Mouse (Mus musculus) MEL (cell line): ENCODE results near the gene Wfdc5. TPM values are rescaled to one million over a fixed set of nuclear protein-coding genes. Genes with fewer than 3 reads are reported as not detected.

ENCODE experiments used
- DNase-seq: peaks from one replicate; pipeline ENCODE4 v3.0.0; 2011; ENCODE audit warnings: low read depth, low spot score
- H3K27ac ChIP-seq: 2 replicates; pipeline ENCODE4 v1.5.1; 2012; ENCODE audit warnings: low read depth, mild to moderate bottlenecking, control low read depth, low read length, moderate library complexity; ENCODE audit not compliant: control insufficient read depth
- H3K27me3 ChIP-seq, 2 experiments: fragments of 150-350 bp in 1 of 2; sonication (generic) in 1 of 2; 2 replicates each; pipeline ENCODE4 v1.6.1; 2012; ENCODE audit warnings: low read length in 2 of 2, mild to moderate bottlenecking in 2 of 2, improper control_type of control experiment in 1 of 2, moderate library complexity in 1 of 2; ENCODE audit not compliant: insufficient read depth in 2 of 2, control insufficient read depth in 1 of 2
- H3K36me3 ChIP-seq, 2 experiments: 2 replicates each; pipeline ENCODE4 v1.6.1; 2012 to 2014; ENCODE audit warnings: low read length in 2 of 2, improper control_type of control experiment in 1 of 2, inconsistent platforms in 1 of 2, mild to moderate bottlenecking in 1 of 2; ENCODE audit not compliant: insufficient read depth in 2 of 2, control insufficient read depth in 1 of 2
- H3K4me1 ChIP-seq, 2 experiments: fragments of 150-350 bp in 1 of 2; sonication (generic) in 1 of 2; 2 replicates each; pipeline ENCODE4 v1.6.1; 2012; ENCODE audit warnings: low read length in 2 of 2, improper control_type of control experiment in 1 of 2, mild to moderate bottlenecking in 1 of 2; ENCODE audit not compliant: insufficient read depth in 2 of 2, control insufficient read depth in 1 of 2
- H3K4me3 ChIP-seq, 2 experiments: fragments of 150-350 bp in 1 of 2; sonication (generic) in 1 of 2; 2 replicates each; pipeline ENCODE4 v1.5.1; 2012; ENCODE audit warnings: low read depth in 2 of 2, low read length in 2 of 2, mild to moderate bottlenecking in 2 of 2, moderate library complexity in 2 of 2, control low read depth in 1 of 2, improper control_type of control experiment in 1 of 2; ENCODE audit not compliant: control insufficient read depth in 1 of 2, insufficient read depth in 1 of 2
- H3K79me2 ChIP-seq: 2 replicates; pipeline ENCODE4 v1.6.1; 2012; ENCODE audit warnings: mild to moderate bottlenecking, low read length, moderate library complexity; ENCODE audit not compliant: control insufficient read depth, poor library complexity, insufficient read depth
- H3K9ac ChIP-seq: 2 replicates; pipeline ENCODE4 v1.6.1; 2012; ENCODE audit warnings: low read depth, mild to moderate bottlenecking, control low read depth, low read length, moderate library complexity; ENCODE audit not compliant: control insufficient read depth, poor library complexity, severe bottlenecking
- H3K9me3 ChIP-seq: fragments of 150-350 bp; sonication (generic); replicated peaks from 2 replicates; pipeline ENCODE4 v1.6.1; 2012; ENCODE audit warnings: mild to moderate bottlenecking, low read length, improper control_type of control experiment, moderate library complexity; ENCODE audit not compliant: insufficient read depth
- BHLHE40 ChIP-seq: IDR thresholded peaks from 2 replicates; pipeline ENCODE4 v1.6.1; 2012; ENCODE audit warnings: low read depth, mild to moderate bottlenecking, inconsistent platforms, low read length, improper control_type of control experiment, borderline replicate concordance
- CHD2 ChIP-seq: IDR thresholded peaks from 2 replicates; pipeline ENCODE4 v1.6.1; 2011; ENCODE audit warnings: low read length, improper control_type of control experiment
- CTCF ChIP-seq, 3 experiments: IDR thresholded peaks in 2 of 3; conservative IDR thresholded peaks in 1 of 3; 2 replicates each; pipeline ENCODE4 v1.5.1; 2011 to 2012; ENCODE audit warnings: low read length in 3 of 3, low read depth in 2 of 3, mild to moderate bottlenecking in 2 of 3, improper control_type of control experiment in 1 of 3, inconsistent platforms in 1 of 3, mixed read lengths in 1 of 3, moderate library complexity in 1 of 3; ENCODE audit not compliant: control insufficient read depth in 1 of 3, insufficient read depth in 1 of 3, poor library complexity in 1 of 3, severe bottlenecking in 1 of 3
- E2F4 ChIP-seq: IDR thresholded peaks from 2 replicates; pipeline ENCODE4 v1.6.1; 2011; ENCODE audit warnings: low read depth, low read length, improper control_type of control experiment, borderline replicate concordance
- ELF1 ChIP-seq: IDR thresholded peaks from 2 replicates; pipeline ENCODE4 v1.6.1; 2014; ENCODE audit warnings: low read depth, mild to moderate bottlenecking, inconsistent platforms, low read length, improper control_type of control experiment, moderate library complexity
- ETS1 ChIP-seq: IDR thresholded peaks from 2 replicates; pipeline ENCODE4 v1.6.1; 2012; ENCODE audit warnings: low read depth, mild to moderate bottlenecking, inconsistent platforms, low read length, improper control_type of control experiment, moderate library complexity
- GATA1 ChIP-seq: IDR thresholded peaks from 2 replicates; pipeline ENCODE4 v1.6.1; 2011; ENCODE audit warnings: low read depth, low read length, improper control_type of control experiment
- HCFC1 ChIP-seq: IDR thresholded peaks from 2 replicates; pipeline ENCODE4 v1.6.1; 2012; ENCODE audit warnings: low read depth, mild to moderate bottlenecking, inconsistent platforms, low read length, improper control_type of control experiment, moderate library complexity
- JUND ChIP-seq: IDR thresholded peaks from 2 replicates; pipeline ENCODE4 v1.6.1; 2011; ENCODE audit warnings: low read depth, mild to moderate bottlenecking, improper control_type of control experiment, low read length
- KAT2A ChIP-seq: conservative IDR thresholded peaks from 2 replicates; pipeline ENCODE4 v1.6.1; 2012; ENCODE audit warnings: low read depth, low read length, improper control_type of control experiment, inconsistent platforms
- MAX ChIP-seq: IDR thresholded peaks from 2 replicates; pipeline ENCODE4 v1.6.1; 2011; ENCODE audit warnings: low read length, improper control_type of control experiment
- MEF2A ChIP-seq: IDR thresholded peaks from 2 replicates; pipeline ENCODE4 v1.6.1; 2014; ENCODE audit warnings: low read depth, mild to moderate bottlenecking, inconsistent platforms, low read length, improper control_type of control experiment; ENCODE audit not compliant: poor library complexity, insufficient replicate concordance, severe bottlenecking; ENCODE audit errors: extremely low read depth
- MYC ChIP-seq: IDR thresholded peaks from 2 replicates; pipeline ENCODE4 v1.6.1; 2011; ENCODE audit warnings: low read depth, mild to moderate bottlenecking, low read length, improper control_type of control experiment, moderate library complexity
- NRF1 ChIP-seq: IDR thresholded peaks from 2 replicates; pipeline ENCODE4 v1.6.1; 2014; ENCODE audit warnings: low read depth, mild to moderate bottlenecking, inconsistent platforms, low read length, improper control_type of control experiment, moderate library complexity; ENCODE audit not compliant: poor library complexity, insufficient read depth, severe bottlenecking
- POLR2A ChIP-seq, 2 experiments: IDR thresholded peaks; 2 replicates each; pipeline ENCODE4 v1.6.1; 2011 to 2012; ENCODE audit warnings: low read length in 2 of 2, mild to moderate bottlenecking in 2 of 2, control low read depth in 1 of 2, improper control_type of control experiment in 1 of 2, low read depth in 1 of 2, moderate library complexity in 1 of 2; ENCODE audit not compliant: control insufficient read depth in 1 of 2, insufficient read depth in 1 of 2, poor library complexity in 1 of 2
- SIN3A ChIP-seq: IDR thresholded peaks from 2 replicates; pipeline ENCODE4 v1.6.1; 2012; ENCODE audit warnings: low read length, improper control_type of control experiment, inconsistent platforms
- TAL1 ChIP-seq: IDR thresholded peaks from 2 replicates; pipeline ENCODE4 v1.6.1; 2012; ENCODE audit warnings: mild to moderate bottlenecking, inconsistent platforms, low read length, moderate library complexity, mixed read lengths
- UBTF ChIP-seq: IDR thresholded peaks from 2 replicates; pipeline ENCODE4 v1.6.1; 2012; ENCODE audit warnings: low read depth, mild to moderate bottlenecking, inconsistent platforms, low read length, improper control_type of control experiment, moderate library complexity, borderline replicate concordance; ENCODE audit not compliant: insufficient read depth
- USF2 ChIP-seq, 2 experiments: IDR thresholded peaks; 2 replicates each; pipeline ENCODE4 v1.6.1; 2011 to 2012; ENCODE audit warnings: improper control_type of control experiment in 2 of 2, low read length in 2 of 2, borderline replicate concordance in 1 of 2, inconsistent platforms in 1 of 2, low read depth in 1 of 2, mild to moderate bottlenecking in 1 of 2; ENCODE audit not compliant: insufficient read depth in 1 of 2
- ZC3H11A ChIP-seq: IDR thresholded peaks from 2 replicates; pipeline ENCODE4 v1.6.1; 2012; ENCODE audit warnings: low read depth, mild to moderate bottlenecking, inconsistent platforms, low read length, improper control_type of control experiment
- polyA plus RNA-seq, 2 experiments: library from polyadenylated mRNA; stranded (reverse) in 1 of 2; unstranded in 1 of 2; fragments of >175 nt in 1 of 2; fragments of >200 nt in 1 of 2; gene quantifications; 2 replicates each; pipeline versions ENCODE4 v1.2.1 to v1.2.4; 2012; ENCODE audit warnings: low replicate concordance in 2 of 2, low read depth in 1 of 2; ENCODE audit not compliant: insufficient read length in 2 of 2, insufficient read depth in 1 of 2, missing spikeins in 1 of 2
- total RNA-seq: library from RNA; depleted of rRNA; stranded (reverse); fragments of 300-350 nt; gene quantifications from 2 replicates; pipeline ENCODE4 v1.2.3, GENCODE M21; 2012

Gene Wfdc5
- total and polyA plus RNA-seq, 3 experiments, result not detected

DNA sequence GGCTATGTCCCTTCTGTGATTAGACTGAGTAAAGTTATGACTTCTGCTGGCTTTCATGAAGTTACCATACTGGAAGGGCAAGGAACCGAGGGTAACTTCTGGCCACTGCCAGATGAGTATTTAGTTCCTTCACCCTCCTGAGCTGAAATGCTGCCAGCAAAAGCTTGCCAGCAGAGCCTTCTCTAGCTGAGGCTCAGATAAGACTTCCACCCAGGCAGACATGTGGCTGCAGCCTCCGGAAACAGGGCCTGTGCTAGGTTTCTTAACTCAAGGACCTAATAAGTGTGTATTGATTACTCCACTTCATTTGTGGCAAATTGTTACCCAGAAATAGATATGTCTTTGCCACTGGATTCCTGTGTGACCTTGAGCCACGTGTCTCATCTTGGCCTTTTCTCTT is 9.1 kb downstream of the Wfdc5 start (continued):
- TF ChIP-seq MEF2A (no peak), POLR2A (IDR thresholded peaks at IDR 0.05; ENCODE audit: control insufficient read depth in 1 of 2, insufficient read depth in 1 of 2, low read depth in 1 of 2, low read length in 2 of 2, poor library complexity in 1 of 2) (no peak), USF2 (IDR thresholded peaks at IDR 0.05; ENCODE audit: borderline replicate concordance in 1 of 2, insufficient read depth in 1 of 2, low read depth in 1 of 2, low read length in 2 of 2) (no peak), ZC3H11A (no peak; the same call in 1 of the 2 replicates), TAL1 (no peak), NRF1 (no peak), GATA1 (peak; percentile 54; the same call in 1 of the 2 replicates), JUND (no peak), ELF1 (0 out of 2 replicates have a peak, but pooled peaks have one; percentile 43), E2F4 (no peak), CHD2 (no peak), KAT2A (no peak), UBTF (no peak)

DNA sequence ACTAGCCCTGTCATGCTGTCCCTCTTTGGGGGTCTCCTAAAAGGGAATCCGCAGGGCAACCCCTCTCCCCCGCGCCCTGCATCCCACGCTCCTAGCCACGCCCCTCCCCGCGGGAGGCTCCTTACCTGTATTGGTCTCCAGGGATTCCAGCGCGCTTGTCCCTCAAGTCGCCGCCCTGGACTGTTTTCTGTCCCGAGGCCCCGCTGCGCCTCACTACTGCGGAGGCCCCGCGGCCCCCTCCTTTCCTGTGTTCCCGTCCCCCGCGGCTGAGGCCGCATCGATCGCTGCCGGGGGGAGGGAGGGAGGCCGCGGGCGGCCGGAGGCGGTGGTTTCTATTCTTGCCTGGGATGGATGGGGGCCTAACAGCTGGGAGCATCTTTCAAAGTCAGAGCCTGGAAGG is 11.6 kb downstream of the Wfdc5 start, which contains the start of gene Kcns1:
Gene Kcns1 (minus strand): TSS at position 212 of the 400 bp plus-strand sequence.
- Histone ChIP-seq H3K4me3 (no peak within 1 kb of the TSS), H3K36me3 (peaks cover 0 to 12% of the 10 kb centered on the region in 2 experiments; a peak in 2 of 4 replicates), H3K9me3 (no peaks in the 10 kb centered on the region), H3K4me1 (peaks cover 10 to 15% of the 10 kb centered on the region in 2 experiments), H3K79me2 (no peaks in the 10 kb centered on the region), H3K27me3 (peaks cover 0 to under 1% of the 10 kb centered on the region in 2 experiments), H3K27ac (no peak within 1 kb of the TSS), H3K9ac (no peak within 1 kb of the TSS)
- TF ChIP-seq MEF2A (no peak), POLR2A (IDR thresholded peaks at IDR 0.05; ENCODE audit: control insufficient read depth in 1 of 2, insufficient read depth in 1 of 2, low read depth in 1 of 2, low read length in 2 of 2, poor library complexity in 1 of 2) (no peak)
- DNase-seq, result no peak

DNA sequence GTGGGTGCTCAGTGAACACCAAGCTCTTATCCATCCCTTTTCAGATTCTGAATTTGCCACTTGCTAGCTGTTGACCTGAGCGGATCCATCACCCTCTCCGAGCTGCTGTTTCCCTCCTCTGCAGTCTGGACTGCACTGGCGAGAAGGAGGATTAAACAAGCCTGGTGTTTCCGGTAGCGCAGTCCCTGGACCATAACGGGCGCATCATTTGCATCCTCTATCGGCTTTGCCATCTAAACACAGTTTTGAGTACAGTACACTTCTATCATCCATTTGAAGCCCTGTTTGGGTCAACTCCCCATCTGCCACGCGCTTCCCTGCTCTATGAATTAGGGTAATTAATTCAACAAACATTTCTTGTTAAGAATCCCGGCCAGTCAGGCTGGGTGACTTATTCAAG is 12.2 kb downstream of the Wfdc5 start:
- no peak overlapping the region for H3K27ac ChIP-seq
- H3K4me3 ChIP-seq, result no peak overlapping the region
- no peak for DNase-seq
- no peaks in the 10 kb centered on the region for H3K79me2 ChIP-seq
- TF ChIP-seq MYC (no peak), BHLHE40 (no peak), SIN3A (no peak), USF2 (IDR thresholded peaks at IDR 0.05; ENCODE audit: borderline replicate concordance in 1 of 2, insufficient read depth in 1 of 2, low read depth in 1 of 2, low read length in 2 of 2) (no peak), ELF1 (no peak), GATA1 (no peak), POLR2A (IDR thresholded peaks at IDR 0.05; ENCODE audit: control insufficient read depth in 1 of 2, insufficient read depth in 1 of 2, low read depth in 1 of 2, low read length in 2 of 2, poor library complexity in 1 of 2) (no peak), MAX (no peak), ETS1 (no peak), CTCF (IDR thresholded peaks at IDR 0.05 in 2 of 3, conservative IDR thresholded peaks at IDR 0.05 in 1 of 3; ENCODE audit: control insufficient read depth in 1 of 3, insufficient read depth in 1 of 3, low read depth in 2 of 3, low read length in 3 of 3, poor library complexity in 1 of 3, severe bottlenecking in 1 of 3) (no peak), HCFC1 (no peak), MEF2A (no peak), UBTF (no peak)
- peaks cover 0 to 3% of the 10 kb centered on the region in 2 experiments for H3K27me3 ChIP-seq
- H3K4me1 ChIP-seq, result peaks cover 7 to 10% of the 10 kb centered on the region in 2 experiments
- no peaks in the 10 kb centered on the region for H3K9me3 ChIP-seq
- peaks cover 0 to 10% of the 10 kb centered on the region in 2 experiments; a peak in 2 of 4 replicates for H3K36me3 ChIP-seq
- H3K9ac ChIP-seq, result no peak overlapping the region
